Mouse (Mus musculus) MEL (cell line): ENCODE data around the gene Atl3. TPM values are rescaled to one million over a fixed set of nuclear protein-coding genes. Genes with fewer than 3 reads are reported as not detected.
A peak's percentile ranks its signal among the peaks of the same experiment; 100 is the strongest.
"Not testable (repeated sequence)": the region's sequence is repeated elsewhere in the genome, so short reads cannot be mapped to it uniquely, and the experiment has no call there.

Experiments
- DNase-seq: peaks from one replicate; pipeline ENCODE4 v3.0.0; 2011; ENCODE audit warnings: low read depth, low spot score
- H3K27ac ChIP-seq: 2 replicates; pipeline ENCODE4 v1.5.1; 2012; ENCODE audit warnings: low read depth, mild to moderate bottlenecking, control low read depth, low read length, moderate library complexity; ENCODE audit not compliant: control insufficient read depth
- H3K27me3 ChIP-seq, 2 experiments: fragments of 150-350 bp in 1 of 2; sonication (generic) in 1 of 2; 2 replicates each; pipeline ENCODE4 v1.6.1; 2012; ENCODE audit warnings: low read length in 2 of 2, mild to moderate bottlenecking in 2 of 2, improper control_type of control experiment in 1 of 2, moderate library complexity in 1 of 2; ENCODE audit not compliant: insufficient read depth in 2 of 2, control insufficient read depth in 1 of 2
- H3K36me3 ChIP-seq, 2 experiments: 2 replicates each; pipeline ENCODE4 v1.6.1; 2012 to 2014; ENCODE audit warnings: low read length in 2 of 2, improper control_type of control experiment in 1 of 2, inconsistent platforms in 1 of 2, mild to moderate bottlenecking in 1 of 2; ENCODE audit not compliant: insufficient read depth in 2 of 2, control insufficient read depth in 1 of 2
- H3K4me1 ChIP-seq, 2 experiments: fragments of 150-350 bp in 1 of 2; sonication (generic) in 1 of 2; 2 replicates each; pipeline ENCODE4 v1.6.1; 2012; ENCODE audit warnings: low read length in 2 of 2, improper control_type of control experiment in 1 of 2, mild to moderate bottlenecking in 1 of 2; ENCODE audit not compliant: insufficient read depth in 2 of 2, control insufficient read depth in 1 of 2
- H3K4me3 ChIP-seq, 2 experiments: fragments of 150-350 bp in 1 of 2; sonication (generic) in 1 of 2; 2 replicates each; pipeline ENCODE4 v1.5.1; 2012; ENCODE audit warnings: low read depth in 2 of 2, low read length in 2 of 2, mild to moderate bottlenecking in 2 of 2, moderate library complexity in 2 of 2, control low read depth in 1 of 2, improper control_type of control experiment in 1 of 2; ENCODE audit not compliant: control insufficient read depth in 1 of 2, insufficient read depth in 1 of 2
- H3K79me2 ChIP-seq: 2 replicates; pipeline ENCODE4 v1.6.1; 2012; ENCODE audit warnings: mild to moderate bottlenecking, low read length, moderate library complexity; ENCODE audit not compliant: control insufficient read depth, poor library complexity, insufficient read depth
- H3K9ac ChIP-seq: 2 replicates; pipeline ENCODE4 v1.6.1; 2012; ENCODE audit warnings: low read depth, mild to moderate bottlenecking, control low read depth, low read length, moderate library complexity; ENCODE audit not compliant: control insufficient read depth, poor library complexity, severe bottlenecking
- H3K9me3 ChIP-seq: fragments of 150-350 bp; sonication (generic); replicated peaks from 2 replicates; pipeline ENCODE4 v1.6.1; 2012; ENCODE audit warnings: mild to moderate bottlenecking, low read length, improper control_type of control experiment, moderate library complexity; ENCODE audit not compliant: insufficient read depth
- CHD1 ChIP-seq: IDR thresholded peaks from 2 replicates; pipeline ENCODE4 v1.6.1; 2012; ENCODE audit warnings: low read depth, mild to moderate bottlenecking, inconsistent platforms, low read length, improper control_type of control experiment
- EP300 ChIP-seq, 2 experiments: IDR thresholded peaks; 2 replicates each; pipeline ENCODE4 v1.6.1; 2011; ENCODE audit warnings: improper control_type of control experiment in 2 of 2, low read length in 2 of 2, low read depth in 1 of 2, mild to moderate bottlenecking in 1 of 2
- ETS1 ChIP-seq: IDR thresholded peaks from 2 replicates; pipeline ENCODE4 v1.6.1; 2012; ENCODE audit warnings: low read depth, mild to moderate bottlenecking, inconsistent platforms, low read length, improper control_type of control experiment, moderate library complexity
- MYC ChIP-seq: IDR thresholded peaks from 2 replicates; pipeline ENCODE4 v1.6.1; 2011; ENCODE audit warnings: low read depth, mild to moderate bottlenecking, low read length, improper control_type of control experiment, moderate library complexity
- POLR2A ChIP-seq, 2 experiments: IDR thresholded peaks; 2 replicates each; pipeline ENCODE4 v1.6.1; 2011 to 2012; ENCODE audit warnings: low read length in 2 of 2, mild to moderate bottlenecking in 2 of 2, control low read depth in 1 of 2, improper control_type of control experiment in 1 of 2, low read depth in 1 of 2, moderate library complexity in 1 of 2; ENCODE audit not compliant: control insufficient read depth in 1 of 2, insufficient read depth in 1 of 2, poor library complexity in 1 of 2
- RCOR1 ChIP-seq: IDR thresholded peaks from 2 replicates; pipeline ENCODE4 v1.6.1; 2012; ENCODE audit warnings: low read depth, mild to moderate bottlenecking, inconsistent platforms, low read length, improper control_type of control experiment
- SIN3A ChIP-seq: IDR thresholded peaks from 2 replicates; pipeline ENCODE4 v1.6.1; 2012; ENCODE audit warnings: low read length, improper control_type of control experiment, inconsistent platforms
- TAL1 ChIP-seq: IDR thresholded peaks from 2 replicates; pipeline ENCODE4 v1.6.1; 2012; ENCODE audit warnings: mild to moderate bottlenecking, inconsistent platforms, low read length, moderate library complexity, mixed read lengths
- TBP ChIP-seq: IDR thresholded peaks from 2 replicates; pipeline ENCODE4 v1.8.0; 2011; ENCODE audit warnings: low read depth, low read length, improper control_type of control experiment
- TCF12 ChIP-seq: IDR thresholded peaks from 2 replicates; pipeline ENCODE4 v1.6.1; 2014; ENCODE audit warnings: low read depth, mild to moderate bottlenecking, inconsistent platforms, low read length, improper control_type of control experiment, moderate library complexity
- ZC3H11A ChIP-seq: IDR thresholded peaks from 2 replicates; pipeline ENCODE4 v1.6.1; 2012; ENCODE audit warnings: low read depth, mild to moderate bottlenecking, inconsistent platforms, low read length, improper control_type of control experiment
- ZKSCAN1 ChIP-seq: IDR thresholded peaks from 2 replicates; pipeline ENCODE4 v1.6.1; 2012; ENCODE audit warnings: low read depth, mild to moderate bottlenecking, inconsistent platforms, low read length, improper control_type of control experiment, moderate library complexity
- ZNF384 ChIP-seq: IDR thresholded peaks from 2 replicates; pipeline ENCODE4 v1.6.1; 2012; ENCODE audit warnings: low read depth, mild to moderate bottlenecking, inconsistent platforms, low read length, improper control_type of control experiment
- polyA plus RNA-seq, 2 experiments: library from polyadenylated mRNA; stranded (reverse) in 1 of 2; unstranded in 1 of 2; fragments of >175 nt in 1 of 2; fragments of >200 nt in 1 of 2; gene quantifications; 2 replicates each; pipeline versions ENCODE4 v1.2.1 to v1.2.4; 2012; ENCODE audit warnings: low replicate concordance in 2 of 2, low read depth in 1 of 2; ENCODE audit not compliant: insufficient read length in 2 of 2, insufficient read depth in 1 of 2, missing spikeins in 1 of 2
- total RNA-seq: library from RNA; depleted of rRNA; stranded (reverse); fragments of 300-350 nt; gene quantifications from 2 replicates; pipeline ENCODE4 v1.2.3, GENCODE M21; 2012

Atl3 gene
- total and polyA plus RNA-seq, 3 experiments, result 15.3 to 16.4 TPM; not detected in 1

GRCm38 (mm10) chr19:7494187-7495015 is 561 bp downstream of the Atl3 start (continued):
- TF ChIP-seq ZC3H11A (no peak), TCF12 (0 out of 2 replicates have a peak, but pooled peaks have one; percentile 11), POLR2A (IDR thresholded peaks at IDR 0.05; ENCODE audit: control insufficient read depth in 1 of 2, insufficient read depth in 1 of 2, low read depth in 1 of 2, low read length in 2 of 2, poor library complexity in 1 of 2) (peak; percentile 83 to 86), ZNF384 (peak; percentile 93)
- TF ChIP-seq, all 39 proteins: peak for 21

GRCm38 (mm10) chr19:7495221-7496038 is 1.6 kb downstream of the Atl3 start:
- Histone ChIP-seq H3K9me3 (no peaks in the 10 kb centered on the region), H3K27me3 (no peaks in the 10 kb centered on the region), H3K4me3 (peak overlapping the region; percentile 72 to 85), H3K36me3 (peaks cover 0 to 13% of the 10 kb centered on the region in 2 experiments; a peak in 2 of 4 replicates), H3K4me1 (peaks cover 4 to 8% of the 10 kb centered on the region in 2 experiments; a peak in 3 of 4 replicates), H3K9ac (peak overlapping the region; percentile 91), H3K79me2 (peaks cover 16% of the 10 kb centered on the region), H3K27ac (peak overlapping the region; percentile 86)
- peak; percentile 62 for TF ChIP-seq SIN3A
- 0 out of 2 replicates have a peak, but pooled peaks have one; percentile 9 for TF ChIP-seq TCF12
- no peak for TF ChIP-seq ETS1
- peak; percentile 48; the same call in 1 of the 2 replicates for TF ChIP-seq CHD1
- no peak for TF ChIP-seq TAL1
- peak; percentile 40; the same call in 1 of the 2 replicates for TF ChIP-seq ZKSCAN1
- TF ChIP-seq EP300 (IDR thresholded peaks at IDR 0.05; ENCODE audit: low read depth in 1 of 2, low read length in 2 of 2), result peak in 1 of 2 experiments; percentile 40; a peak in 2 of 4 replicates
- 0 out of 2 replicates have a peak, but pooled peaks have one; percentile 4 for TF ChIP-seq RCOR1
- peak; percentile 34; the same call in 1 of the 2 replicates for TF ChIP-seq MYC
- peak; percentile 67; the same call in 1 of the 2 replicates for TF ChIP-seq TBP
- TF ChIP-seq ZC3H11A, result no peak
- peak; percentile 96 for TF ChIP-seq ZNF384
- DNase-seq, result peak; percentile 72

- H3K4me1 ChIP-seq, H3K27ac ChIP-seq: not testable (repeated sequence)
- H3K9ac ChIP-seq, result peak overlapping the region; percentile 91
- H3K36me3 ChIP-seq, result peaks cover 0 to 13% of the 10 kb centered on the region in 2 experiments; a peak in 2 of 4 replicates
- peaks cover 16% of the 10 kb centered on the region for H3K79me2 ChIP-seq
- TF ChIP-seq ZNF384, result peak; percentile 67
- TF ChIP-seq, all 39 proteins: peak for 1; not testable (repeated sequence) for 38
- H3K27me3 ChIP-seq, DNase-seq, H3K9me3 ChIP-seq: not testable (repeated sequence)
- H3K4me3 ChIP-seq, result peak overlapping the region; percentile 72 to 85
Observed at GRCm38 (mm10) chr19:7496070-7496469, 2.2 kb downstream of the Atl3 start.
